Mouse (Mus musculus) heart, postnatal 0 days (tissue): ENCODE measurements around the gene 1600002K03Rik. TPM values are rescaled to one million over a fixed set of nuclear protein-coding genes. Genes with fewer than 3 reads are reported as not detected.
"Not testable (repeated sequence)": the region's sequence is repeated elsewhere in the genome, so short reads cannot be mapped to it uniquely, and the experiment has no call there.

Experiments
- ATAC-seq: fragments of 200-750 bp; cut with Nextera tagmentation; 2 replicates; pipeline ENCODE4 v1.8.0; 2017; ENCODE audit warnings: low read depth, moderate number of reproducible peaks, moderate library complexity; ENCODE audit not compliant: insufficient read depth
- DNase-seq: peaks from one replicate; pipeline ENCODE4 v3.0.0-alpha.2; 2016; ENCODE audit warnings: low spot score
- H3K27ac ChIP-seq: fragments of 300-500 bp; sonication (generic); 2 replicates; pipeline ENCODE4 v1.5.1; 2014; ENCODE audit warnings: low read depth, mild to moderate bottlenecking
- H3K27me3 ChIP-seq: fragments of 300-500 bp; sonication (generic); 2 replicates; pipeline ENCODE4 v1.6.1; 2014; ENCODE audit warnings: low read length, mixed read lengths; ENCODE audit not compliant: control insufficient read depth, insufficient read depth
- H3K36me3 ChIP-seq: fragments of 300-500 bp; sonication (generic); replicated peaks from 2 replicates; pipeline ENCODE4 v1.6.1; 2014; ENCODE audit warnings: low read length, mixed read lengths; ENCODE audit not compliant: control insufficient read depth, insufficient read depth
- H3K4me1 ChIP-seq: fragments of 300-500 bp; sonication (generic); 2 replicates; pipeline ENCODE4 v1.6.1; 2014; ENCODE audit warnings: antibody characterized with exemption; ENCODE audit not compliant: control insufficient read depth, insufficient read depth
- H3K4me2 ChIP-seq: fragments of 300-500 bp; sonication (generic); 2 replicates; pipeline ENCODE4 v1.6.1; 2014; ENCODE audit warnings: low read depth, mild to moderate bottlenecking, low read length, moderate library complexity
- H3K4me3 ChIP-seq: fragments of 300-500 bp; sonication (generic); 2 replicates; pipeline ENCODE4 v1.5.1; 2014; ENCODE audit warnings: low read depth, low read length
- H3K9ac ChIP-seq: fragments of 300-500 bp; sonication (generic); replicated peaks from 2 replicates; pipeline ENCODE4 v1.6.1; 2014; ENCODE audit warnings: low read depth, low read length, mixed read lengths
- H3K9me3 ChIP-seq: fragments of 300-500 bp; sonication (generic); replicated peaks from 2 replicates; pipeline ENCODE4 v1.6.1; 2016; ENCODE audit warnings: low read length; ENCODE audit not compliant: control insufficient read depth
- CTCF ChIP-seq: IDR thresholded peaks from 2 replicates; pipeline ENCODE4 v1.5.1; 2016; ENCODE audit warnings: antibody characterized with exemption, control low read depth, low read depth
- EP300 ChIP-seq: IDR thresholded peaks from 2 replicates; pipeline ENCODE4 v1.6.1; 2016; ENCODE audit warnings: antibody characterized with exemption, low read depth
- WGBS: fragments of 180-500 bp; shearing (Covaris S2); extraction: QIAGEN DNeasy Blood & Tissue Kit; methylation state at CpG from one replicate; pipeline ENCODE4 v1.1.7; 2014; 5-methylcytosine and 5-hydroxymethylcytosine counted together
- polyA plus RNA-seq: library from polyadenylated mRNA; unstranded; fragments of >200 nt; fragmentation: Nextera tagmentation; extraction: Ambion mirVana; gene quantifications from 2 replicates; pipeline ENCODE4 v1.2.1, GENCODE M21; 2015
- total RNA-seq: library from RNA; depleted of rRNA; stranded (reverse); fragments of >200 nt; gene quantifications from 2 replicates; pipeline ENCODE4 v1.2.3, GENCODE M21; 2014; ENCODE audit warnings: low replicate concordance; rRNA removed

Gene 1600002K03Rik
- total and polyA plus RNA-seq, 2 experiments from 2014 or later: 5.7 to 8.9 TPM

- no peak for ATAC-seq
- TF ChIP-seq EP300: no peak
- no peak for TF ChIP-seq CTCF
- H3K9ac ChIP-seq: no peak overlapping the region
Observed at GRCm38 (mm10) chr10:80215048-80215772, 42.5 kb downstream of the 1600002K03Rik start.

GRCm38 (mm10) chr10:80220676-80221075 is 47.9 kb downstream of the 1600002K03Rik start:
- H3K9me3 ChIP-seq: no peaks in the 10 kb centered on the region
- TF ChIP-seq EP300 (no peak), CTCF (no peak)
- H3K4me2 ChIP-seq: no peak overlapping the region
- ATAC-seq (no peak), DNase-seq (no peak)
- H3K9ac ChIP-seq: no peak overlapping the region
- no peaks in the 10 kb centered on the region for H3K27me3 ChIP-seq
- no peak overlapping the region for H3K27ac ChIP-seq
- 60% methylated on average over 8 of the region's 9 CpGs for WGBS
- no peaks in the 10 kb centered on the region for H3K36me3 ChIP-seq
- no peak overlapping the region for H3K4me3 ChIP-seq
- no peaks in the 10 kb centered on the region for H3K4me1 ChIP-seq

More at GRCm38 (mm10) chr10:80215048-80215772, 42.5 kb downstream of the 1600002K03Rik start:
- H3K4me3 ChIP-seq: no peak overlapping the region
- no peaks in the 10 kb centered on the region for H3K4me1 ChIP-seq
- no peak overlapping the region for H3K4me2 ChIP-seq
- DNase-seq: no peak
- H3K9me3 ChIP-seq: no peaks in the 10 kb centered on the region
- H3K36me3 ChIP-seq: no peaks in the 10 kb centered on the region
- H3K27me3 ChIP-seq: no peaks in the 10 kb centered on the region
- 37% methylated on average over 16 of the region's 16 CpGs for WGBS
- no peak overlapping the region for H3K27ac ChIP-seq

GRCm38 (mm10) chr10:80223137-80223536 is 50.4 kb downstream of the 1600002K03Rik start:
- not testable (repeated sequence) for H3K36me3 ChIP-seq, H3K9ac ChIP-seq, H3K4me2 ChIP-seq, H3K27me3 ChIP-seq, H3K4me3 ChIP-seq, H3K27ac ChIP-seq, H3K9me3 ChIP-seq, ATAC-seq, DNase-seq
- 58% methylated on average over 2 of the region's 2 CpGs for WGBS
- peaks cover 14% of the 10 kb centered on the region for H3K4me1 ChIP-seq

Other genes with a start within 250 kb of the 1600002K03Rik start
- gene Arid3a, start 245.9 kb upstream of the 1600002K03Rik start, total RNA-seq: 5.3 and 5.6 TPM in 2 replicates
- 0.65 and 0.77 TPM in 2 replicates for gene Arid3a, start 245.9 kb upstream of the 1600002K03Rik start, polyA plus RNA-seq
- gene Wdr18, start 212.8 kb upstream of the 1600002K03Rik start, total RNA-seq: 29.3 and 51.5 TPM in 2 replicates
- gene Wdr18, start 212.8 kb upstream of the 1600002K03Rik start, polyA plus RNA-seq: 54.3 and 58.4 TPM in 2 replicates
- gene Grin3b, start 202.2 kb upstream of the 1600002K03Rik start, total RNA-seq: not detected in 2 replicates
- gene Grin3b, start 202.2 kb upstream of the 1600002K03Rik start, polyA plus RNA-seq: 0.29 and 0.34 TPM in 2 replicates
- gene Tmem259, start 188.6 kb upstream of the 1600002K03Rik start, total RNA-seq: 162 and 182 TPM in 2 replicates
- 18.0 and 18.1 TPM in 2 replicates for gene Tmem259, start 188.6 kb upstream of the 1600002K03Rik start, polyA plus RNA-seq
- 142 and 158 TPM in 2 replicates for gene Cnn2, start 184.4 kb upstream of the 1600002K03Rik start, total RNA-seq
- gene Cnn2, start 184.4 kb upstream of the 1600002K03Rik start, polyA plus RNA-seq: 126 and 149 TPM in 2 replicates
- 10.4 and 11.4 TPM in 2 replicates for gene Abca7, start 176.4 kb upstream of the 1600002K03Rik start, total RNA-seq
- 1.9 TPM in 2 replicates for gene Abca7, start 176.4 kb upstream of the 1600002K03Rik start, polyA plus RNA-seq
- 3.9 and 11.0 TPM in 2 replicates for gene Arhgap45, start 156.3 kb upstream of the 1600002K03Rik start, total RNA-seq
- 1.9 TPM in 2 replicates for gene Arhgap45, start 156.3 kb upstream of the 1600002K03Rik start, polyA plus RNA-seq
- gene Polr2e, start 133.1 kb upstream of the 1600002K03Rik start, total RNA-seq: 70.6 and 106 TPM in 2 replicates
- 120 and 123 TPM in 2 replicates for gene Polr2e, start 133.1 kb upstream of the 1600002K03Rik start, polyA plus RNA-seq
- 490 and 500 TPM in 2 replicates for gene Gpx4, start 125.8 kb upstream of the 1600002K03Rik start, total RNA-seq
- 874 and 900 TPM in 2 replicates for gene Gpx4, start 125.8 kb upstream of the 1600002K03Rik start, polyA plus RNA-seq
- gene Sbno2, start 67.4 kb upstream of the 1600002K03Rik start, total RNA-seq: 21.1 and 22.0 TPM in 2 replicates
- 5.9 and 6.3 TPM in 2 replicates for gene Sbno2, start 67.4 kb upstream of the 1600002K03Rik start, polyA plus RNA-seq
- 40.3 and 57.4 TPM in 2 replicates for gene Stk11, start 57.1 kb upstream of the 1600002K03Rik start, total RNA-seq
- 10.6 and 10.8 TPM in 2 replicates for gene Stk11, start 57.1 kb upstream of the 1600002K03Rik start, polyA plus RNA-seq
- gene Atp5d, start 34.3 kb upstream of the 1600002K03Rik start, total RNA-seq: 970 and 972 TPM in 2 replicates
- gene Atp5d, start 34.3 kb upstream of the 1600002K03Rik start, polyA plus RNA-seq: 1,858 and 1,876 TPM in 2 replicates
- gene Cbarp, start 32.1 kb upstream of the 1600002K03Rik start, total RNA-seq: 2.8 and 5.9 TPM in 2 replicates
- 1.0 and 1.1 TPM in 2 replicates for gene Cbarp, start 32.1 kb upstream of the 1600002K03Rik start, polyA plus RNA-seq
- 100 and 122 TPM in 2 replicates for gene Midn, start 24.7 kb upstream of the 1600002K03Rik start, total RNA-seq
- 12.4 and 15.8 TPM in 2 replicates for gene Midn, start 24.7 kb upstream of the 1600002K03Rik start, polyA plus RNA-seq
- 121 and 163 TPM in 2 replicates for gene Cirbp, start 7.0 kb upstream of the 1600002K03Rik start, total RNA-seq
- 208 and 330 TPM in 2 replicates for gene Cirbp, start 7.0 kb upstream of the 1600002K03Rik start, polyA plus RNA-seq
- gene Efna2, start 6.5 kb downstream of the 1600002K03Rik start, total RNA-seq: 2.4 and 3.0 TPM in 2 replicates
- 3.3 and 3.7 TPM in 2 replicates for gene Efna2, start 6.5 kb downstream of the 1600002K03Rik start, polyA plus RNA-seq
- 41.4 and 59.7 TPM in 2 replicates for gene Mum1, start 53.5 kb downstream of the 1600002K03Rik start, total RNA-seq
- gene Mum1, start 53.5 kb downstream of the 1600002K03Rik start, polyA plus RNA-seq: 18.4 and 22.9 TPM in 2 replicates
- gene Ndufs7, start 76.2 kb downstream of the 1600002K03Rik start, total RNA-seq: 838 and 847 TPM in 2 replicates
- gene Ndufs7, start 76.2 kb downstream of the 1600002K03Rik start, polyA plus RNA-seq: 1,203 and 1,284 TPM in 2 replicates
- 27.2 and 27.7 TPM in 2 replicates for gene Gamt, start 88.1 kb downstream of the 1600002K03Rik start, total RNA-seq
- 22.8 and 25.7 TPM in 2 replicates for gene Gamt, start 88.1 kb downstream of the 1600002K03Rik start, polyA plus RNA-seq
- gene Dazap1, start 88.5 kb downstream of the 1600002K03Rik start, total RNA-seq: 88.9 and 96.2 TPM in 2 replicates
- 24.8 and 30.3 TPM in 2 replicates for gene Dazap1, start 88.5 kb downstream of the 1600002K03Rik start, polyA plus RNA-seq
- gene Rps15, start 119.5 kb downstream of the 1600002K03Rik start, total RNA-seq: 1,030 and 1,317 TPM in 2 replicates
- 499 and 510 TPM in 2 replicates for gene Rps15, start 119.5 kb downstream of the 1600002K03Rik start, polyA plus RNA-seq
- 1.4 and 3.4 TPM in 2 replicates for gene Apc2, start 123.0 kb downstream of the 1600002K03Rik start, total RNA-seq
- gene Apc2, start 123.0 kb downstream of the 1600002K03Rik start, polyA plus RNA-seq: 0.77 and 0.83 TPM in 2 replicates
- 13.5 and 41.4 TPM in 2 replicates for gene 2310011J03Rik, start 147.6 kb downstream of the 1600002K03Rik start, total RNA-seq
- gene 2310011J03Rik, start 147.6 kb downstream of the 1600002K03Rik start, polyA plus RNA-seq: 35.2 and 37.4 TPM in 2 replicates
- gene Pcsk4, start 156.6 kb downstream of the 1600002K03Rik start, total RNA-seq: not detected in 2 replicates
- gene Pcsk4, start 156.6 kb downstream of the 1600002K03Rik start, polyA plus RNA-seq: 2.0 and 2.1 TPM in 2 replicates
- gene Reep6, start 157.0 kb downstream of the 1600002K03Rik start, total RNA-seq: not detected in 2 replicates
- gene Reep6, start 157.0 kb downstream of the 1600002K03Rik start, polyA plus RNA-seq: 0.85 and 1.0 TPM in 2 replicates
- gene Adamtsl5, start 175.5 kb downstream of the 1600002K03Rik start, total RNA-seq: 18.5 and 34.6 TPM in 2 replicates
- gene Adamtsl5, start 175.5 kb downstream of the 1600002K03Rik start, polyA plus RNA-seq: 12.6 and 14.6 TPM in 2 replicates
- 1.7 TPM in 1 of 2 replicates, not detected in the other for gene Plk5, start 183.5 kb downstream of the 1600002K03Rik start, total RNA-seq
- gene Plk5, start 183.5 kb downstream of the 1600002K03Rik start, polyA plus RNA-seq: 0.05 TPM in 2 replicates
- gene Mex3d, start 214.7 kb downstream of the 1600002K03Rik start, total RNA-seq: 20.0 and 26.4 TPM in 2 replicates
- 2.2 and 2.9 TPM in 2 replicates for gene Mex3d, start 214.7 kb downstream of the 1600002K03Rik start, polyA plus RNA-seq
- 35.1 and 35.3 TPM in 2 replicates for gene Mbd3, start 226.6 kb downstream of the 1600002K03Rik start, total RNA-seq
- gene Mbd3, start 226.6 kb downstream of the 1600002K03Rik start, polyA plus RNA-seq: 75.6 and 78.0 TPM in 2 replicates
- gene Uqcr11, start 233.9 kb downstream of the 1600002K03Rik start, total RNA-seq: 1,589 and 2,020 TPM in 2 replicates
- gene Uqcr11, start 233.9 kb downstream of the 1600002K03Rik start, polyA plus RNA-seq: 3,128 and 3,343 TPM in 2 replicates